Mouse (Mus musculus): ENCODE measurements around the gene Rbl1. TPM values are rescaled to one million over a fixed set of nuclear protein-coding genes. Genes with fewer than 3 reads are reported as not detected.
A peak's percentile ranks its signal among the peaks of the same experiment; 100 is the strongest.

The Rbl1 gene
- polyA plus RNA-seq, 1 experiment from 2014 or later, result 20.9 TPM

DNA sequence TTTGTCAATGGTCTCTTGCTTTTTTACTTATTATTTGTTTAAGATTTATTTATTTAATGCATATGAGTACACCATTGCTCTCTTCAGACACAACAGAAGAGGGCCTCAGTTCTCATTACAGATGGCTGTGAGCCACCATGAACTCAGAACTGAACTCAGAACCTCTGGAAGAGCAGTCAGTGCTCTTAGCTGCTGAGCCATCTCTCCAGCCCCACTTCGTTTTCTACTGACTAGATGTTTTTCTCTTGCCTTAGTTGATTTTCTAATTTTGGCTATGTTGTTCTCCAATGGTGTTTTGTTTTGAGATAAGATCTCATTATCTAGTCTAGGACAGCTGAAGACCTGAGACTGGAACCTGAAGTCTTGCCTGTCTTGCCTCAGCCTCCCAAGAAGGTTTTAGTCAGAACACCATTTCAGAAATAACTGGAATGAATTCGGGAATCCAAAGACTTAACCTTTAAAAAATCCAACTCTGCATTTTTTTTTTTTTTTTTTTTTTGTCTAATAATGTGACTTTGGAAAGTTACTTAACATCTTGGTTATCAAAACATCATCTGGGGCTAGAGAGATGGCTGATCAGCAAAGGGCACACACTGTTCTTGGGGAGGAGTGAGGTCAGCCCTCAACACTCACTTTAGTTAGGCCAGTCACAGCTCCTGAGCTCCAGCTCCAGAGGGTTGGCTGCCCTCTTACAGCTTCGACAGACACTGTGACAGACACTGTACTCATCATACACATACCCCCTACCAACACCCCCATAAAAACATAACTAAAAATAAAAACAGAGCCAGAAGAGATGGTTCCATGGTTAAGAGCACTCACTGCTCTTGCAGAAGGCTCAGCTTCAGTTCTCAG lies 71.4 kb downstream of the Rbl1 start:
- peak overlapping the region; percentile 44 for H3K27ac ChIP-seq
- 66% methylated on average over 3 of the region's 3 CpGs for WGBS (ENCODE audit: insufficient replicate concordance)
- DNase-seq, result no peak

DNA sequence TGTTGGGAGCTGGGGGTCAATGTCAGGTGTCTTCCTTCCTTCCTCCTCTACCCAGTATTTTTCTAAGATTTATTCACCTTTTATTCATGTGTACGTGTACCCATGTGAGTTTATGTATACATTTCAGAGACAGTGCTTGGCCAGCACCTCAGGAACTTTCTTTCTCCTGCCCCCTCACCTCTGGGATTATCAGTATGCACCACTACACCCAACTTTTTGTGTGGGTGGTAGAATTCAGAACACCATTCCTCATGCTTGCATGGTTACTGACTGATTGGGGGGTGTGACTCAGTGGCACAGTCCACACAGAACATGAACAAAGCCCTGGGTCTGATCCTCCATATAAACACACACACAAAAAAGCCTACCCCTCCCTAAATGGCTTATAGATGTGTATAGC lies 72.2 kb downstream of the Rbl1 start:
- ATAC-seq (ENCODE audit: low read depth) (no peak), DNase-seq (no peak)
- H3K27me3 ChIP-seq, result no peaks in the 10 kb centered on the region
- no peak overlapping the region; the same call in 1 of the 2 replicates for H3K9ac ChIP-seq
- peaks cover 60% of the 10 kb centered on the region for H3K4me1 ChIP-seq (replicated peaks)
- H3K27ac ChIP-seq, result peak overlapping the region; percentile 19
- H3K4me2 ChIP-seq, result peak overlapping the region; percentile 20
- peaks cover 4% of the 10 kb centered on the region for H3K36me3 ChIP-seq
- 89% methylated on average over 1 of the region's 1 CpGs for WGBS (ENCODE audit: insufficient replicate concordance)
- H3K9me3 ChIP-seq (replicated peaks), result no peaks in the 10 kb centered on the region
- no peak overlapping the region for H3K4me3 ChIP-seq (replicated peaks)

More for the DNA sequence above, 71.4 kb downstream of the Rbl1 start:
- no peak for ATAC-seq (ENCODE audit: low read depth)
- no peak overlapping the region for H3K9ac ChIP-seq
- peak overlapping the region; percentile 88 for H3K4me2 ChIP-seq
- H3K36me3 ChIP-seq, result peaks cover 4% of the 10 kb centered on the region; the same call in 1 of the 2 replicates
- H3K4me3 ChIP-seq (replicated peaks), result no peak overlapping the region
- H3K27me3 ChIP-seq, result no peaks in the 10 kb centered on the region
- H3K4me1 ChIP-seq (replicated peaks), result peaks cover 63% of the 10 kb centered on the region
- no peaks in the 10 kb centered on the region for H3K9me3 ChIP-seq (replicated peaks)

DNA sequence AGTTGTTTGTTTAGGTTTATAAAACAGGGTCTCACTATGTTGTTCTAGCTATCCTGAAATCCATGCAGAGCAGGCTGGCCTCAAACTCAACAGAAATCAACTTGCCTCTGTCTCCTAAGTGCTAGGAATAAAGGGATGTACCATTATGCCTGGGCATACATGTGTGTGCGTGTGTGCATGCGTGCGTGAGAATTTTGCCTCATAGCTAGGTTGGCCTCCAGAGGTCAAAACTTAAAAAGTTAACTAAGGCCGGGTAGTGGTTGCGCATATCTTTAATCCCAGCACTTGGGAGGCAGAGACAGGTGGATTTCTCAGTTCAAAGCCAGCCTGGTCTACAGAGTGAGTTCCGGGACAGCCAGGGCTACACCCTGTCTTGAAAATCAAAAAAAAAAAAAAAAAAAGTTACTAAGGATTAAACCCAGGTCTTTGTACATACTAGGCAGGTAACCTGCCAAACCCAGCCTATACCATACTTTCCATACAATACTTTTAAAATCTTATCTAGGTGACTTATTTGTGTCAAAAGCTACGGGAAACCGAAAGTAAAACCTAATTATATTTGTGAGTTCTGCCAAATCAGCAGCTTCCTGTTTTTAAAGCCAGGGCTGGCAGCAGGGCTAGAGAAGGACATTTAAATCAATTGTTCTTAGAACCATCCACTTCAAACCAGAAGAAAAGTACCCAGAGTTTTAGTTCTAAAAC lies 73.4 kb downstream of the Rbl1 start:
- H3K4me3 ChIP-seq (replicated peaks), result peak overlapping the region; percentile 47
- ATAC-seq (ENCODE audit: low read depth) (no peak), DNase-seq (no peak)
- H3K9me3 ChIP-seq (replicated peaks), result no peaks in the 10 kb centered on the region
- peak overlapping the region; percentile 61 for H3K4me2 ChIP-seq
- 40% methylated on average over 8 of the region's 8 CpGs for WGBS (ENCODE audit: insufficient replicate concordance)
- peak overlapping the region; percentile 31; the same call in 1 of the 2 replicates for H3K27ac ChIP-seq
- H3K36me3 ChIP-seq, result peaks cover 9% of the 10 kb centered on the region
- H3K27me3 ChIP-seq, result no peaks in the 10 kb centered on the region
- peaks cover 52% of the 10 kb centered on the region for H3K4me1 ChIP-seq (replicated peaks)
- peak overlapping the region; percentile 66 for H3K9ac ChIP-seq

DNA sequence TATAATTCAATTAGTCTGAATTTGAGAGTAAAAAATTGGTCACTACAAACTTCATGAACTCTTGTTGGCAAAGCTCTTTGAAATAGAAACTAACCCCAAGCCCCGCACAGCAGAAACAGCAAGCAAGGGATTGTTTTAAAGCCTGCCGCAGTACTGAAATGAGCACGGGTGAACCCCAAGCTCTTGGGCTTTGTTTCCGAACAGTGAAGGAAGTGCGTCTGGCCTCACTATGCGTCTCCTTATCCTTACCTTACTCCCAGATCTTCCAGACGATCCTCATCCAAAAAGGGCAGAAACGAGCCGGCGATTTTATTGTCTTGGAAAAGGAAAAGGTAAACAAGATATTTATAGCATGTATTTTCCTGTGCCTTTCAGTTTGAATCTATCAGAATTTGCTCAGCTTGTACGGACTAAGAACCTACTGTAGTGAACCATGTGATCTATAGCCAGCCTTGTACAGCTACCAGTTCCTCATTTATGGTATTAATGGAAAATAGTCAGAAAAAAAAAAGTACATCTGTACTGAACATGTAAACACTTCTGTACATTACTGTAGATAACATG lies 74.7 kb downstream of the Rbl1 start:
- no peaks in the 10 kb centered on the region for H3K27me3 ChIP-seq
- no peak overlapping the region for H3K9ac ChIP-seq
- ATAC-seq (ENCODE audit: low read depth) (no peak), DNase-seq (no peak)
- no peaks in the 10 kb centered on the region for H3K9me3 ChIP-seq (replicated peaks)
- peaks cover 17% of the 10 kb centered on the region for H3K36me3 ChIP-seq
- peak overlapping the region; percentile 25 for H3K4me2 ChIP-seq
- 61% methylated on average over 11 of the region's 11 CpGs for WGBS (ENCODE audit: insufficient replicate concordance)
- H3K27ac ChIP-seq, result peak overlapping the region; percentile 35; the same call in 1 of the 2 replicates
- H3K4me1 ChIP-seq (replicated peaks), result peaks cover 45% of the 10 kb centered on the region
- no peak overlapping the region for H3K4me3 ChIP-seq (replicated peaks)

DNA sequence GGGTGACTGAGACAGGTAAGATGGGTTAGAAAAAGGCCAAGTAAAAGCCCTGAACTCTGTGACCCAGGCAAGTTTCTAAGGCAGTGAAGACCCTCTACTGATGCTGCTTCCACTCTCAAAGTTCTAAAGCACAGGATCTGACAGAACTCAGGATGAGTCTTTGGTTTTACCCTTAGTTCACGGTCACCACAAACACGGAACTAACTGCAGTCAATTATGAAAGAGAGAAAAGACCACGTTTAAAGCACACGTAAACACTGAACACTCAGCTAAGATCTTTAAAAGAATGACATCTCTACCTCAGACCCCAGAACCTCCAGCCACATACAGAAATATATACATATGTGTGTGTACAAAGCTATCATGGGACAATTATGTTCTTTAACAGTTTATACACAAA lies 75.2 kb downstream of the Rbl1 start:
- Histone ChIP-seq H3K4me1 (replicated peaks) (peaks cover 44% of the 10 kb centered on the region), H3K4me3 (replicated peaks) (no peak overlapping the region), H3K4me2 (peak overlapping the region; percentile 25), H3K9ac (no peak overlapping the region), H3K27ac (no peak overlapping the region), H3K36me3 (peaks cover 17% of the 10 kb centered on the region), H3K9me3 (replicated peaks) (no peaks in the 10 kb centered on the region), H3K27me3 (no peaks in the 10 kb centered on the region)
- DNase-seq (no peak), ATAC-seq (ENCODE audit: low read depth) (no peak)
- 72% methylated on average over 4 of the region's 4 CpGs for WGBS (ENCODE audit: insufficient replicate concordance)

DNA sequence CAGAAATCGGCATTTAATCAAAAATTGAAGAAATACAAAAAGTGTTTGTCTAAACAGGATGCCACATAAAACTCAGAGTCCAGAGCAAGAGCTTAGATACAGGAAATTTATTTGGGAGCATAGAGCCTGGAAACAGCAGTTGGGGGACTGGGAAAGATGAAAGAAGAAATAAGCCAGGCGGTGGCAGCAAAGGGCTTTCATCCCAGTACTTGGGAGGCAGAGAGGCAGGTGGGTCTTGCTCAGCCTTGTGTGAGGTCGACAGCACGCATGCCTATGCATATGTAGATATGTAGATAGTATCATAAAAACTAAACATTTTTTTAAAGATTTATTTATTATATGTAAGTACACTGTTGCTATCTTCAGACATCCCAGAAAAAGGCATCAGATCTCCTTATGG lies 76.3 kb downstream of the Rbl1 start:
- Histone ChIP-seq H3K4me2 (no peak overlapping the region), H3K4me1 (replicated peaks) (peaks cover 34% of the 10 kb centered on the region), H3K27me3 (no peaks in the 10 kb centered on the region), H3K36me3 (peaks cover 19% of the 10 kb centered on the region), H3K4me3 (replicated peaks) (no peak overlapping the region), H3K9me3 (replicated peaks) (no peaks in the 10 kb centered on the region), H3K9ac (no peak overlapping the region), H3K27ac (no peak overlapping the region)
- ATAC-seq (ENCODE audit: low read depth), result no peak
- no peak for DNase-seq
- 71% methylated on average over 4 of the region's 4 CpGs for WGBS (ENCODE audit: insufficient replicate concordance)

DNA sequence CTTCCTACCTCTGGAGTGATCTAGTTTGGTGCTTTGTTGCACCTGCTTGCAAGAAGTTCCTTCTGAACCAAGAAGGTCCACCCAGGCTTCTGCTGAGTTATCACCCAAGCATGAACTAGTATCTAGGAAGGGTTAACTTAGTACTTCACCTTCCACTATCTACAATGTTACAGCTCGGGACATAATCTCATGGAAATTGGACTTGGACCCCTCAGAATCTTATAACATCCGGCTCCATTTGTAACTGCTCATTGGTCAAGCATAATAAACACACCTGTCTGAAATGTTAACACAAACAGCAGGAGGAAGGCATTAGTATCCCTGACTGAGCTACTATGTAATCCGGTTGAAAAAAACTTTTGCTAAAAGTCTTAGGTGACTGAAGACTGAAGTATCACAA lies 77.0 kb downstream of the Rbl1 start:
- Histone ChIP-seq H3K9ac (no peak overlapping the region), H3K36me3 (peaks cover 20% of the 10 kb centered on the region), H3K4me2 (no peak overlapping the region), H3K27me3 (no peaks in the 10 kb centered on the region), H3K4me1 (replicated peaks) (peaks cover 27% of the 10 kb centered on the region), H3K4me3 (replicated peaks) (no peak overlapping the region), H3K27ac (no peak overlapping the region), H3K9me3 (replicated peaks) (no peaks in the 10 kb centered on the region)
- no peak for ATAC-seq (ENCODE audit: low read depth)
- WGBS (ENCODE audit: insufficient replicate concordance), result 76% methylated on average over 3 of the region's 3 CpGs
- DNase-seq, result no peak

DNA sequence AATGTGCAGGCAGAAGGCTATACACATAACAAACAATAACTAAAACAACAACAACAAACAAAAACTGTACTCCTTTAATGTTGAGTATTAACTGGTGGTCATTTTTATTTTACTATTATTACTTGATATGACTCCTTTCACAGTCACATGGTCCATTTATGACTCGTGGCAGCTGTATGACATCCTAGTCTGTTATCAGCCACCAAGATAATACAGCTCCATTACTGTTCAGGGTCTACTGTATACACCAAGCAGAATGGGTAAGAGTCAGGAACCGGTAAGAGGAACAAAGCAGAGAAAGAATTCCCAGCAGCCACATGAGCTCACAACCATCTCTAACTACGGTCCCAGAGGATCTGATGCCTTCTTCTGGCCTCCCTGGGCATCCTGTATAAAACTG lies 79.1 kb downstream of the Rbl1 start:
- Histone ChIP-seq H3K9me3 (replicated peaks) (no peaks in the 10 kb centered on the region), H3K36me3 (peaks cover 35% of the 10 kb centered on the region), H3K4me1 (replicated peaks) (0 out of 2 replicates have a peak, but pooled peaks cover 10% of the 10 kb centered on the region), H3K27ac (no peak overlapping the region), H3K4me2 (no peak overlapping the region), H3K4me3 (replicated peaks) (no peak overlapping the region), H3K27me3 (no peaks in the 10 kb centered on the region), H3K9ac (no peak overlapping the region)
- ATAC-seq (ENCODE audit: low read depth), result no peak
- WGBS (ENCODE audit: insufficient replicate concordance), result 57% methylated on average over 3 of the region's 3 CpGs
- no peak for DNase-seq

DNA sequence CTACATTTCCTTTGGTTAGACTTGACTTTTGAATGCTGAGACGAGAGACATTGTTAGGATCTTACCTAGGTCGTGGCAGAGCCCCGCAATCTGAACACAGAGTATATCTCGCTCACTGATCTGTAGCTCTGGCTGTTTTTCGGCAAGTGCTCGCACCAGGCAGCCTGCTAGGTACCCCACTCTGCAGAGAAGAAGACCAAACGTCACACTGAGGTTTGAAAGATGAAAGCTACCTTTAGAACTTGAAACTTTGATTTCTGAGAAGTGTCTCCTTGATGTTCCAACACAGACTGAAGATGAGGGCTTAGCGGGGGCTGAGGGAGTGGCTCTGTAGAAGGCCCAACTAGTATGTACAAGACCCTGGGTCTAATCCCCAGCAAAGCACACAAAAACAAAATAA lies 82.6 kb downstream of the Rbl1 start:
- Histone ChIP-seq H3K9ac (no peak overlapping the region), H3K4me3 (replicated peaks) (no peak overlapping the region), H3K9me3 (replicated peaks) (no peaks in the 10 kb centered on the region), H3K4me1 (replicated peaks) (no peaks in the 10 kb centered on the region), H3K27me3 (no peaks in the 10 kb centered on the region), H3K4me2 (no peak overlapping the region), H3K27ac (no peak overlapping the region), H3K36me3 (peaks cover 48% of the 10 kb centered on the region)
- no peak for ATAC-seq (ENCODE audit: low read depth)
- 85% methylated on average over 8 of the region's 8 CpGs for WGBS (ENCODE audit: insufficient replicate concordance)
- DNase-seq, result no peak

DNA sequence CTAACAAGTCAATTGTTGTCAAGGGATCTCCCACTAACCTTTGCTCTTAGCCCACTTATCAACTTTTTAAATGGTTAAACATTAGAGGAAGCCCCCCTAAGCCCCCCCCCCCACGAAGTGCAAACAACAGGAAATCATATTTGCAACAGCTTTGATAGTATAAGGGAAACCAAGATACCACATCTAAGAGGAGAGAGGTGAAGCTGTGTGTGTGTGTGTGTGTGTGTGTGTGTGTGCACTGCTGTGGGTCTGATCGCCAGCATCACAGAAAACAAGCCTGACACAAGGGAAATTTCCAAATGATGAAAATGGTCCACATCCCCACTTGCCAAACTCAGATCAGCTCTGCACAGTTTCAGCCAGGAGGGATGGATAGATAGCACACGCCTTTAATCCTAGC lies 85.3 kb downstream of the Rbl1 start:
- WGBS (ENCODE audit: insufficient replicate concordance), result 49% methylated on average over 3 of the region's 3 CpGs
- H3K27ac ChIP-seq, result no peak overlapping the region
- no peak for DNase-seq
- no peak for ATAC-seq (ENCODE audit: low read depth)
- H3K9ac ChIP-seq, result no peak overlapping the region
- no peak overlapping the region for H3K4me3 ChIP-seq (replicated peaks)
- H3K27me3 ChIP-seq, result no peaks in the 10 kb centered on the region
- peaks cover 55% of the 10 kb centered on the region for H3K36me3 ChIP-seq
- H3K4me1 ChIP-seq (replicated peaks), result no peaks in the 10 kb centered on the region
- H3K9me3 ChIP-seq (replicated peaks), result no peaks in the 10 kb centered on the region
- no peak overlapping the region for H3K4me2 ChIP-seq

DNA sequence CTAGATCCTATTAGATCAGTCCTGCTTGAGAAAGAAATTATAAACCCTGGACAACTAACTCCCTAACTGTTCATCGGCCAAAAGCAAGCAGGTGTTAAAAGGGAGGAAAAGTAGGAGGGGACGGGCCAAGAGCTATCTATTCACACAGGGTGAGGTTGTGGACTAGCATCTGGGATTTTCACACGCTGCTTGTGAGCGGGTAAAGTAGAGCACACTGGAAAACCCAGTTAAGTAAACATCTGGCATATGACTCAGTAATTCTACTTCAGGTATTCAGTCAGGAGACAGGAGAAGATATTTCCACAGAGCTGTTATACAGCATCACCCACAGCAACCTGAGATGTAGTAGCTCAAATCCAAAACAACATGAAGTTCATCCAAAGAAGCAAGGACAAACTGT lies 85.8 kb downstream of the Rbl1 start:
- no peak overlapping the region for H3K27ac ChIP-seq
- H3K4me3 ChIP-seq (replicated peaks), result no peak overlapping the region
- DNase-seq (no peak), ATAC-seq (ENCODE audit: low read depth) (no peak)
- H3K36me3 ChIP-seq, result peaks cover 60% of the 10 kb centered on the region
- H3K4me1 ChIP-seq (replicated peaks), result no peaks in the 10 kb centered on the region
- 78% methylated on average over 4 of the region's 4 CpGs for WGBS (ENCODE audit: insufficient replicate concordance)
- no peaks in the 10 kb centered on the region for H3K9me3 ChIP-seq (replicated peaks)
- no peak overlapping the region for H3K4me2 ChIP-seq
- no peak overlapping the region for H3K9ac ChIP-seq
- H3K27me3 ChIP-seq, result no peaks in the 10 kb centered on the region

Measured in liver, embryonic 13.5 days (tissue).